Comparison of ENCODE assay signal across 7 mouse cellular contexts in the genomic region with DNA sequence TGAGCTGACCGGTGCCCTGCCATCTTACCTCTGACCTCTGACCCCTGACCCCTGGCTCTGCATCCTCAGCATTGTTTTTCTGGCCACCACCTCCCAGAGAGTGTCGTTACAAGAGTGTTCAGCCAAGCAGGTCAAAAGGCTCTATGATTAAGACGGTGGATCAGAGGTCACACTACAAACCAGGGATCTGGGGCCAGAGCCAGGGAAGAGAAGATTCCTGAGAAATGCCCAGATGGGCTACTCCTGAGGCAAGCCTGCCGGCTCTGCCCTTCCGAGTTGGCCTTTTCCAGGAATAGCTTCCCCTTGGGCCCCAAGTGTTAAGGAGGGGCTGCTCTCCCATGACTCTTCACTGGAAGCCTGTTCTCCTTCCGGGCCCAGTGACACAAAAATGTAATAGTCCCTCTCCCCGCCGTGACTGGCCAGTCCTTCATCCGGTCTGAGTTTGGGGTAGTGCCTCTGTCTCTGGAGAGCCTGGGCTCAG. TPM values are rescaled to one million over a fixed set of nuclear protein-coding genes. Genes with fewer than 3 reads are reported as not detected.
DNase-seq lines count a peak whose midpoint lies in the region; ATAC-seq lines count a peak whose summit lies in the region.

No protein-coding gene starts in this region.

- peaks cover 29% of the 10 kb centered on the region for H3K4me1 ChIP-seq in heart, embryonic 13.5 days
- H3K4me1 ChIP-seq in liver, embryonic 11.5 days (replicated peaks; ENCODE audit: control insufficient read depth, insufficient read depth, low read length), result peaks cover 8% of the 10 kb centered on the region

- peaks cover 49% of the 10 kb centered on the region for H3K27me3 ChIP-seq in heart, embryonic 13.5 days (replicated peaks)
- H3K27me3 ChIP-seq in liver, embryonic 11.5 days (replicated peaks; ENCODE audit: control insufficient read depth, insufficient read depth, low read length), result peaks cover 46% of the 10 kb centered on the region

- 3% methylated on average over 9 of the region's 9 CpGs for WGBS in heart, embryonic 13.5 days
- WGBS in liver, embryonic 11.5 days, result 8% methylated on average over 9 of the region's 9 CpGs

- no peaks in the 10 kb centered on the region for H3K36me3 ChIP-seq in heart, embryonic 13.5 days
- no peaks in the 10 kb centered on the region for H3K36me3 ChIP-seq in liver, embryonic 11.5 days (ENCODE audit: control insufficient read depth, insufficient read depth, low read length)

- peak overlapping the region; percentile 44 for H3K9ac ChIP-seq in heart, embryonic 13.5 days
- no peak overlapping the region for H3K9ac ChIP-seq in liver, embryonic 11.5 days (ENCODE audit: low read depth, low read length)

- H3K9me3 ChIP-seq in heart, embryonic 13.5 days, result no peaks in the 10 kb centered on the region
- no peaks in the 10 kb centered on the region for H3K9me3 ChIP-seq in liver, embryonic 11.5 days (ENCODE audit: control insufficient read depth, low read length)

- H3K4me2 ChIP-seq in heart, embryonic 13.5 days, result peak overlapping the region; percentile 58
- no peak overlapping the region for H3K4me2 ChIP-seq in liver, embryonic 11.5 days

- H3K27ac ChIP-seq in heart, embryonic 13.5 days (replicated peaks), result no peak overlapping the region
- H3K27ac ChIP-seq in liver, embryonic 11.5 days (ENCODE audit: low read depth, low read length), result no peak overlapping the region

- no peak for ATAC-seq in heart, embryonic 13.5 days (ENCODE audit: extremely low read depth, insufficient number of reproducible peaks, low FRiP score, low TSS enrichment)
- ATAC-seq in liver, embryonic 11.5 days (replicated peaks; ENCODE audit: low FRiP score), result no peak
- no peak for ATAC-seq in erythroid progenitor cell, adult 5-6 weeks (replicated peaks; ENCODE audit: low FRiP score, poor library complexity, severe bottlenecking)

- H3K4me3 ChIP-seq in heart, embryonic 13.5 days, result peak overlapping the region; percentile 21; the same call in 1 of the 2 replicates
- no peak overlapping the region for H3K4me3 ChIP-seq in liver, embryonic 11.5 days (ENCODE audit: low read depth, low read length)

- DNase-seq in adrenal gland, postnatal 25 days, result peak; percentile 19
- peak; percentile 77 for DNase-seq in cerebellum, adult 8-10 months
- peak; percentile 36 to 59 for DNase-seq in kidney, postnatal 4 days
- DNase-seq in MN1 (ENCODE audit: low spot score), result no peak
- DNase-seq in liver, embryonic 11.5 days (ENCODE audit: low spot score), result no peak

RNA-seq across cellular contexts. Expression of a gene that starts 2.2 kb away (rescaled TPM):
- total RNA-seq in adrenal gland, postnatal 25 days (2021), result 5.3 and 7.9 TPM in 2 replicates
- polyA plus RNA-seq in heart, embryonic 13.5 days (2015; fragmentation: Nextera tagmentation; extraction: Ambion mirVana), result 2.5 and 3.0 TPM in 2 replicates
- 13.0 and 14.2 TPM in 2 replicates for polyA plus RNA-seq in liver, embryonic 11.5 days (2014; fragmentation: Nextera tagmentation; extraction: Ambion mirVana)
- total RNA-seq in erythroid progenitor cell, adult 5-6 weeks (2015; ENCODE audit: low replicate concordance), result not detected in 2 replicates
- total RNA-seq in erythroid progenitor cell, adult 5-6 weeks (2017; ENCODE audit: low replicate concordance), result not detected in 2 replicates

RNA-seq across cellular contexts. Expression of a gene that starts 43.6 kb away (rescaled TPM):
- total RNA-seq in adrenal gland, postnatal 25 days (2021), result 11.2 and 11.6 TPM in 2 replicates
- polyA plus RNA-seq in heart, embryonic 13.5 days (2015; fragmentation: Nextera tagmentation; extraction: Ambion mirVana), result 38.6 and 46.0 TPM in 2 replicates
- 85.8 and 91.9 TPM in 2 replicates for polyA plus RNA-seq in liver, embryonic 11.5 days (2014; fragmentation: Nextera tagmentation; extraction: Ambion mirVana)
- 9.4 and 26.4 TPM in 2 replicates for total RNA-seq in erythroid progenitor cell, adult 5-6 weeks (2015; ENCODE audit: low replicate concordance)
- total RNA-seq in erythroid progenitor cell, adult 5-6 weeks (2017; ENCODE audit: low replicate concordance), result 6.0 and 14.2 TPM in 2 replicates

Comparison
In these comparisons a context has a peak if more than half of its experiments do, and no peak if none do; other contexts are left out.
1. DNase-seq: peak in adrenal gland, postnatal 25 days (single experiment), cerebellum, adult 8-10 months (single experiment) and kidney, postnatal 4 days (2 of 2); none in MN1 (single experiment) and liver, embryonic 11.5 days (single experiment).